Comparison of ENCODE assay signal across 14 mouse cellular contexts in genomic region chr19:53856794-53857193, GRCm38 (mm10). TPM values are rescaled to one million over a fixed set of nuclear protein-coding genes. Genes with fewer than 3 reads are reported as not detected.
DNase-seq lines count a peak whose midpoint lies in the region; ATAC-seq lines count a peak whose summit lies in the region.
"Had no signal": no experiment of that assay in that cellular context is flagged by ENCODE, and none has a peak within 500 bp of the region (broad histone marks: within the 10 kb centered on the region; RNA-seq: fewer than 3 reads in every experiment).

No protein-coding gene starts in this region.

- 60% methylated on average over 9 of the region's 9 CpGs for WGBS in hindbrain, embryonic 16.5 days
- WGBS in hindbrain, embryonic 11.5 days = 79% methylated on average over 9 of the region's 9 CpGs

- H3K9ac ChIP-seq in hindbrain, embryonic 16.5 days (ENCODE audit: low read depth, low read length) = 0 out of 2 replicates have a peak overlapping the region, but pooled peaks have one; percentile 25
- no peak overlapping the region for H3K9ac ChIP-seq in hindbrain, embryonic 11.5 days (ENCODE audit: low read depth, low read length)
- H3K9ac ChIP-seq: kidney, embryonic 15.5 days; lung, embryonic 15.5 days had no signal

- no peak overlapping the region for H3K4me2 ChIP-seq in hindbrain, embryonic 16.5 days (ENCODE audit: low read length)
- no peak overlapping the region for H3K4me2 ChIP-seq in hindbrain, embryonic 11.5 days (replicated peaks; ENCODE audit: low read depth, low read length)
- H3K4me2 ChIP-seq: kidney, embryonic 15.5 days; liver, embryonic 11.5 days; lung, embryonic 15.5 days had no signal

- H3K9me3 ChIP-seq in hindbrain, embryonic 16.5 days (ENCODE audit: control insufficient read depth, low read length) = no peaks in the 10 kb centered on the region
- H3K9me3 ChIP-seq in hindbrain, embryonic 11.5 days (ENCODE audit: control insufficient read depth, low read length) = no peaks in the 10 kb centered on the region
- H3K9me3 ChIP-seq: kidney, embryonic 15.5 days; lung, embryonic 15.5 days; megakaryocyte, embryonic 14.5 days had no signal

- no peak for ATAC-seq in hindbrain, embryonic 16.5 days
- ATAC-seq in hindbrain, embryonic 11.5 days (ENCODE audit: low FRiP score) = no peak

- no peaks in the 10 kb centered on the region for H3K36me3 ChIP-seq in hindbrain, embryonic 16.5 days (ENCODE audit: control insufficient read depth, insufficient read depth, low read length)
- no peaks in the 10 kb centered on the region for H3K36me3 ChIP-seq in hindbrain, embryonic 11.5 days (ENCODE audit: control insufficient read depth, insufficient read depth, low read length)
- H3K36me3 ChIP-seq: kidney, embryonic 15.5 days; lung, embryonic 15.5 days had no signal

- peaks cover 13% of the 10 kb centered on the region for H3K4me1 ChIP-seq in hindbrain, embryonic 16.5 days (ENCODE audit: control insufficient read depth, insufficient read depth, low read depth, low read length)
- H3K4me1 ChIP-seq in hindbrain, embryonic 11.5 days (replicated peaks; ENCODE audit: control insufficient read depth, insufficient read depth, low read length) = peaks cover 6% of the 10 kb centered on the region; the same call in 1 of the 2 replicates

- DNase-seq in hindbrain, embryonic 11.5 days (ENCODE audit: low spot score) = no peak
- DNase-seq in gastrocnemius, adult 18-20 months (ENCODE audit: low spot score) = peak; percentile 82
- peak; percentile 43 to 53 for DNase-seq in gastrocnemius, postnatal 36 days
- peak; percentile 49 for DNase-seq in heart, postnatal 4 days
- no peak for DNase-seq in embryo, embryonic 9.5 days (ENCODE audit: extremely low spot score)
- no peak for DNase-seq in testis, postnatal 10 days (ENCODE audit: low spot score)
- DNase-seq: cerebellum, adult 9-10 months; layer of hippocampus, adult 9-11 months; thymus, adult 2 months had no signal

- H3K27me3 ChIP-seq in hindbrain, embryonic 16.5 days (replicated peaks; ENCODE audit: control insufficient read depth, insufficient read depth, low read length) = no peaks in the 10 kb centered on the region
- no peaks in the 10 kb centered on the region for H3K27me3 ChIP-seq in hindbrain, embryonic 11.5 days (ENCODE audit: control insufficient read depth, insufficient read depth, low read length)
- H3K27me3 ChIP-seq: kidney, embryonic 15.5 days; lung, embryonic 15.5 days; megakaryocyte, embryonic 14.5 days had no signal

- H3K4me3 ChIP-seq in hindbrain, embryonic 16.5 days (ENCODE audit: low read length) = no peak overlapping the region
- no peak overlapping the region for H3K4me3 ChIP-seq in hindbrain, embryonic 11.5 days (ENCODE audit: low read depth, low read length)
- H3K4me3 ChIP-seq: kidney, embryonic 15.5 days; lung, embryonic 15.5 days; megakaryocyte, embryonic 14.5 days had no signal

- intact Hi-C loops in gastrocnemius, postnatal 36 days (cut with DNase I) = no loop called here

- H3K27ac ChIP-seq in hindbrain, embryonic 16.5 days (ENCODE audit: low read depth, low read length) = no peak overlapping the region
- H3K27ac ChIP-seq in hindbrain, embryonic 11.5 days (ENCODE audit: low read depth, low read length) = no peak overlapping the region
- H3K27ac ChIP-seq: kidney, embryonic 15.5 days; lung, embryonic 15.5 days had no signal

RNA-seq across cellular contexts. Expression of gene Pdcd4, which starts 35.2 kb away (rescaled TPM):
- 54.8 and 63.2 TPM in 2 replicates for polyA plus RNA-seq in hindbrain, embryonic 16.5 days (2015; fragmentation: Nextera tagmentation; extraction: Ambion mirVana)
- polyA plus RNA-seq in hindbrain, embryonic 11.5 days (2014; fragmentation: Nextera tagmentation; extraction: Ambion mirVana) = 66.9 and 82.4 TPM in 2 replicates
- total RNA-seq in gastrocnemius, adult 18-20 months (2021) = 10 to 100 TPM; 16.4 to 16.5 TPM
- 10 to 100 TPM; 13.6 to 15.8 TPM for total RNA-seq in gastrocnemius, postnatal 36 days (2021)
- total RNA-seq in heart, postnatal 4 days (2021) = 10 to 100 TPM; 19.9 to 22.3 TPM

Comparison
In these comparisons a context has a peak if more than half of its experiments do, and no peak if none do; other contexts are left out.
1. DNase-seq: peak in gastrocnemius, adult 18-20 months (single experiment), gastrocnemius, postnatal 36 days (2 of 2) and heart, postnatal 4 days (single experiment); none in hindbrain, embryonic 11.5 days (single experiment), embryo, embryonic 9.5 days (single experiment) and testis, postnatal 10 days (single experiment).